Mouse (Mus musculus) midbrain, postnatal 0 days (tissue): ENCODE results near the gene Dnttip2. TPM values are rescaled to one million over a fixed set of nuclear protein-coding genes. Genes with fewer than 3 reads are reported as not detected.

ENCODE experiments used
- ATAC-seq: fragments of 200-750 bp; cut with Nextera tagmentation; 2 replicates; pipeline ENCODE4 v1.8.0; 2017; ENCODE audit warnings: moderate number of reproducible peaks, mild to moderate bottlenecking, moderate TSS enrichment, moderate library complexity; ENCODE audit not compliant: low FRiP score
- DNase-seq: peaks from one replicate; pipeline ENCODE4 v3.0.0-alpha.2; 2015; ENCODE audit warnings: low spot score
- H3K27ac ChIP-seq: fragments of 300-500 bp; sonication (generic); 2 replicates; pipeline ENCODE4 v1.5.1; 2014; ENCODE audit warnings: low read depth, mild to moderate bottlenecking, low read length, mixed read lengths
- H3K27me3 ChIP-seq: fragments of 300-500 bp; sonication (generic); 2 replicates; pipeline ENCODE4 v1.6.1; 2014; ENCODE audit warnings: low read length, control low read depth, mixed read lengths; ENCODE audit not compliant: insufficient read depth
- H3K36me3 ChIP-seq: fragments of 300-500 bp; sonication (generic); 2 replicates; pipeline ENCODE4 v1.6.1; 2014; ENCODE audit warnings: low read length, control low read depth, mixed read lengths; ENCODE audit not compliant: insufficient read depth
- H3K4me1 ChIP-seq: fragments of 300-500 bp; sonication (generic); 2 replicates; pipeline ENCODE4 v1.6.1; 2014; ENCODE audit warnings: mild to moderate bottlenecking, control low read depth, antibody characterized with exemption, low read length, mixed read lengths; ENCODE audit not compliant: insufficient read depth
- H3K4me2 ChIP-seq: fragments of 300-500 bp; sonication (generic); 2 replicates; pipeline ENCODE4 v1.6.1; 2014; ENCODE audit warnings: low read depth, mild to moderate bottlenecking, low read length, mixed read lengths; ENCODE audit not compliant: poor library complexity, severe bottlenecking
- H3K4me3 ChIP-seq: fragments of 300-500 bp; sonication (generic); 2 replicates; pipeline ENCODE4 v1.5.1; 2014; ENCODE audit warnings: low read depth, mild to moderate bottlenecking, low read length, moderate library complexity
- H3K9ac ChIP-seq: fragments of 300-500 bp; sonication (generic); replicated peaks from 2 replicates; pipeline ENCODE4 v1.6.1; 2014; ENCODE audit warnings: mild to moderate bottlenecking, low read length, moderate library complexity, mixed read lengths; ENCODE audit not compliant: poor library complexity, severe bottlenecking
- H3K9me3 ChIP-seq: fragments of 300-500 bp; sonication (generic); 2 replicates; pipeline ENCODE4 v1.6.1; 2016; ENCODE audit warnings: low read length, control low read depth
- CTCF ChIP-seq: IDR thresholded peaks from 2 replicates; pipeline ENCODE4 v1.5.1; 2016; ENCODE audit warnings: antibody characterized with exemption, mild to moderate bottlenecking
- WGBS: fragments of 180-500 bp; shearing (Covaris S2); extraction: QIAGEN DNeasy Blood & Tissue Kit; methylation state at CpG from one replicate; pipeline ENCODE4 v1.1.7; 2014; 5-methylcytosine and 5-hydroxymethylcytosine counted together
- polyA plus RNA-seq: library from polyadenylated mRNA; unstranded; fragments of >200 nt; fragmentation: Nextera tagmentation; extraction: Ambion mirVana; gene quantifications from 2 replicates; pipeline ENCODE4 v1.2.1, GENCODE M21; 2015
- total RNA-seq: library from RNA; depleted of rRNA; stranded (reverse); fragments of >200 nt; gene quantifications from 2 replicates; pipeline ENCODE4 v1.2.3, GENCODE M21; 2014

Dnttip2 gene
- total and polyA plus RNA-seq, 2 experiments from 2014 or later: 10.8 to 50.1 TPM

GRCm38 (mm10) chr3:122244759-122245158, 29.4 kb upstream of the Dnttip2 start:
- peak overlapping the region; percentile 95 for H3K4me3 ChIP-seq
- peaks cover 9% of the 10 kb centered on the region; the same call in 1 of the 2 replicates for H3K4me1 ChIP-seq
- DNase-seq: no peak
- no peaks in the 10 kb centered on the region for H3K9me3 ChIP-seq
- peak overlapping the region; percentile 43; the same call in 1 of the 2 replicates for H3K27ac ChIP-seq
- H3K27me3 ChIP-seq: 0 out of 2 replicates have a peak, but pooled peaks cover 3% of the 10 kb centered on the region
- WGBS: 42% methylated on average over 6 of the region's 6 CpGs
- ATAC-seq: no peak
- H3K9ac ChIP-seq: no peak overlapping the region; the same call in 1 of the 2 replicates
- no peaks in the 10 kb centered on the region for H3K36me3 ChIP-seq
- peak overlapping the region; percentile 46 for H3K4me2 ChIP-seq
- TF ChIP-seq CTCF: no peak

GRCm38 (mm10) chr3:122245215-122245877, 28.8 kb upstream of the Dnttip2 start, which contains the start of gene Gclm:
Gene Gclm (plus strand): TSS chr3:122245557.
- under 1% methylated on average over 62 of the region's 90 CpGs for WGBS
- H3K9ac ChIP-seq: peak within 1 kb of the TSS; percentile 85

GRCm38 (mm10) chr3:122245878-122246332, 28.3 kb upstream of the Dnttip2 start:
- TF ChIP-seq CTCF: peak; percentile 59
- 0 out of 2 replicates have a peak, but pooled peaks cover 3% of the 10 kb centered on the region for H3K27me3 ChIP-seq
- H3K9me3 ChIP-seq: no peaks in the 10 kb centered on the region
- peak overlapping the region; percentile 95 for H3K4me3 ChIP-seq
- peak overlapping the region; percentile 85 for H3K9ac ChIP-seq
- H3K36me3 ChIP-seq: no peaks in the 10 kb centered on the region
- DNase-seq (peak; percentile 71), ATAC-seq (peak; percentile 65)
- H3K4me2 ChIP-seq: peak overlapping the region; percentile 64
- under 1% methylated on average over 50 of the region's 50 CpGs for WGBS
- peaks cover 9% of the 10 kb centered on the region; the same call in 1 of the 2 replicates for H3K4me1 ChIP-seq
- peak overlapping the region; percentile 89 for H3K27ac ChIP-seq

More at GRCm38 (mm10) chr3:122245215-122245877, 28.8 kb upstream of the Dnttip2 start, which contains the start of gene Gclm:
- Histone ChIP-seq H3K4me1 (peaks cover 9% of the 10 kb centered on the region; the same call in 1 of the 2 replicates), H3K27me3 (0 out of 2 replicates have a peak, but pooled peaks cover 3% of the 10 kb centered on the region), H3K4me3 (peak within 1 kb of the TSS; percentile 95), H3K27ac (peak within 1 kb of the TSS; percentile 89), H3K36me3 (no peaks in the 10 kb centered on the region), H3K9me3 (no peaks in the 10 kb centered on the region), H3K4me2 (peak within 1 kb of the TSS; percentile 64)
- DNase-seq (peak; percentile 96), ATAC-seq (peak; percentile 98)
- peak; percentile 54 for TF ChIP-seq CTCF

- peak overlapping the region; percentile 85 for H3K9ac ChIP-seq
- no peaks in the 10 kb centered on the region for H3K9me3 ChIP-seq
- peak overlapping the region; percentile 64 for H3K4me2 ChIP-seq
- 0 out of 2 replicates have a peak, but pooled peaks cover 3% of the 10 kb centered on the region for H3K27me3 ChIP-seq
- H3K36me3 ChIP-seq: no peaks in the 10 kb centered on the region
- H3K27ac ChIP-seq: 0 out of 2 replicates have a peak overlapping the region, but pooled peaks have one; percentile 89
- WGBS: 27% methylated on average over 6 of the region's 6 CpGs
- peaks cover 9% of the 10 kb centered on the region; the same call in 1 of the 2 replicates for H3K4me1 ChIP-seq
- ATAC-seq: no peak
- peak overlapping the region; percentile 95 for H3K4me3 ChIP-seq
- DNase-seq: no peak
- TF ChIP-seq CTCF: no peak
Observed at GRCm38 (mm10) chr3:122246406-122246805, 27.8 kb upstream of the Dnttip2 start.

GRCm38 (mm10) chr3:122246986-122247767, 27.0 kb upstream of the Dnttip2 start:
- no peak for TF ChIP-seq CTCF
- Histone ChIP-seq H3K4me2 (peak overlapping the region; percentile 64), H3K27ac (no peak overlapping the region), H3K27me3 (0 out of 2 replicates have a peak, but pooled peaks cover 3% of the 10 kb centered on the region), H3K36me3 (no peaks in the 10 kb centered on the region), H3K4me1 (peaks cover 9% of the 10 kb centered on the region; the same call in 1 of the 2 replicates), H3K4me3 (peak overlapping the region; percentile 95; the same call in 1 of the 2 replicates), H3K9ac (0 out of 2 replicates have a peak overlapping the region, but pooled peaks have one; percentile 26), H3K9me3 (no peaks in the 10 kb centered on the region)
- ATAC-seq: no peak
- WGBS: 66% methylated on average over 12 of the region's 12 CpGs
- no peak for DNase-seq
